Mouse (Mus musculus): ENCODE measurements around the gene Gm5150.
"Not testable (repeated sequence)": the region's sequence is repeated elsewhere in the genome, so short reads cannot be mapped to it uniquely, and the experiment has no call there.

DNA sequence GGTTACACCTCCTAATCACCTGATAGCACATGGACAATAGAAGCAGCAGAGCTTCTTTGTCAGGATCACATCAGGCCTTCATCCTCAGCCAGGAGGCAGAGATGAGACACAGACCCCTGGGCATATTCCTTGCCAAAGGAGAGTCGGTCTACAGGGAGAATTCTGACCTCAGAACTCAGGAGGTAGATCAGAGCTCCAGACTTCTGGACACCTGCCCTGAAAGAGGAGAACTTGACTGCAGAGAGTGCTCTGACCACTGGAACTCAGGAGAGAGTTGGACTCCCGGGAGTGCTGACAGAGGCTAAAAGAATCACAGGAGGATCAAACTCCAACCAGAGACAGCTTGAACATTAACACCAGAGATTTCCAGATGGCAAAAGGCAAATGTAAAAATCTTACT, 8.2 kb upstream of the Gm5150 start:
- TF ChIP-seq POLR2A (IDR thresholded peaks at IDR 0.05; ENCODE audit: borderline replicate concordance, low read depth, low read length); CTCF (IDR thresholded peaks at IDR 0.05; ENCODE audit: low read depth, low read length): not testable (repeated sequence)
